Mouse (Mus musculus): ENCODE data around the gene Cybrd1. TPM values are rescaled to one million over a fixed set of nuclear protein-coding genes. Genes with fewer than 3 reads are reported as not detected.

Cybrd1 gene
- polyA plus RNA-seq, 1 experiment from 2014 or later = 1.6 TPM

DNA sequence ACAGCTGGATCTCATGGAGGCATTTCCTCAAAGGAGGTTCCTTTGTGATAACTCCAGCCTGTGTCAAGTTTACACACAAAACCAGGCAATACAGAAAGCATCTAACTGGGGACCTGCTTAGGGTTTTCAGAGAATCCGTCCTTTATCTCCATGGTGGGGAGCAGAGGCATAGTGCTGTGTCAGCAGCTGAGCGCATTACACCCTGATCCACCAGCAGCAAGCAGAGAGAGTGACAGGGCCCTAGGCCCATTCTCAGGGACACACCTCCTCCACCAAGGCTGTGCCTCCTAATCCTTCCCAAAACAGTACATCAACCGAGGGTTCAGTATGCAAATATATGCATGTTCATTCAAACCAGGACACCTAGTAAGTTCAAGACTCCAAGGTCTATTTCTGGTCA, 55.3 kb downstream of the Cybrd1 start:
- no peak for DNase-seq
- Histone ChIP-seq H3K27me3 (ENCODE audit: control insufficient read depth, insufficient read depth, low read length) (no peaks in the 10 kb centered on the region), H3K27ac (replicated peaks; ENCODE audit: low read depth, low read length) (no peak overlapping the region), H3K36me3 (ENCODE audit: control insufficient read depth, insufficient read depth, low read length) (no peaks in the 10 kb centered on the region), H3K4me3 (replicated peaks; ENCODE audit: low read depth, low read length) (no peak overlapping the region), H3K4me1 (ENCODE audit: control insufficient read depth, insufficient read depth, low read length) (peaks cover 9% of the 10 kb centered on the region; the same call in 1 of the 2 replicates), H3K4me2 (ENCODE audit: low read length) (no peak overlapping the region), H3K9ac (replicated peaks; ENCODE audit: low read length) (no peak overlapping the region), H3K9me3 (ENCODE audit: control insufficient read depth, low read length) (no peaks in the 10 kb centered on the region)
- no peak for ATAC-seq (ENCODE audit: low FRiP score, low TSS enrichment)
- 45% methylated on average over 3 of the region's 3 CpGs for WGBS

GRCm38 (mm10) chr2:71176329-71177249, 58.9 kb downstream of the Cybrd1 start:
- Histone ChIP-seq H3K4me1 (ENCODE audit: control insufficient read depth, insufficient read depth, low read length) (no peaks in the 10 kb centered on the region), H3K27me3 (ENCODE audit: control insufficient read depth, insufficient read depth, low read length) (no peaks in the 10 kb centered on the region), H3K36me3 (ENCODE audit: control insufficient read depth, insufficient read depth, low read length) (no peaks in the 10 kb centered on the region), H3K27ac (replicated peaks; ENCODE audit: low read depth, low read length) (no peak overlapping the region), H3K9me3 (ENCODE audit: control insufficient read depth, low read length) (no peaks in the 10 kb centered on the region), H3K4me2 (ENCODE audit: low read length) (no peak overlapping the region), H3K4me3 (replicated peaks; ENCODE audit: low read depth, low read length) (no peak overlapping the region), H3K9ac (replicated peaks; ENCODE audit: low read length) (no peak overlapping the region)
- DNase-seq (no peak), ATAC-seq (ENCODE audit: low FRiP score, low TSS enrichment) (no peak)
- WGBS = 68% methylated on average over 9 of the region's 9 CpGs

DNA sequence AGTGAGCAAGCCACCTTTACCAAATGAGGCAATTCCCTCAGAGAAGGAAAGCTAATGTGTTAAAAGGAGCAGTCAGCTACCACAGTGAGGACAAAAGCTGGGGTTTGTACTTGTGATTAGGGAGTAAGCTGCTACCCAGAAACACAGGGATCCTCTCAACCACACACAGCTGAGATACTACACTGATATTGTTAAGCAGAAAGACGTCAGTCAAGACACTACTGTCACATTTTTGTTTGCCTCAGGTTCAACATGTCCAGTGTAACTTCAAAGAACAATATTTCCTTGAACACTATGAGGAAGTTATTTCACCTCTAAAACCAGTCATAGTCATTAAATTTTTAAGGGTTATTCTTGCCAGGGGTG, 59.5 kb downstream of the Cybrd1 start:
- WGBS = 76% methylated on average over 1 of the region's 1 CpGs
- no peaks in the 10 kb centered on the region for H3K36me3 ChIP-seq (ENCODE audit: control insufficient read depth, insufficient read depth, low read length)
- no peak overlapping the region for H3K4me2 ChIP-seq (ENCODE audit: low read length)
- no peaks in the 10 kb centered on the region for H3K4me1 ChIP-seq (ENCODE audit: control insufficient read depth, insufficient read depth, low read length)
- no peaks in the 10 kb centered on the region for H3K9me3 ChIP-seq (ENCODE audit: control insufficient read depth, low read length)
- H3K4me3 ChIP-seq (replicated peaks; ENCODE audit: low read depth, low read length) = no peak overlapping the region
- ATAC-seq (ENCODE audit: low FRiP score, low TSS enrichment) (no peak), DNase-seq (no peak)
- no peaks in the 10 kb centered on the region for H3K27me3 ChIP-seq (ENCODE audit: control insufficient read depth, insufficient read depth, low read length)
- H3K9ac ChIP-seq (replicated peaks; ENCODE audit: low read length) = no peak overlapping the region
- H3K27ac ChIP-seq (replicated peaks; ENCODE audit: low read depth, low read length) = no peak overlapping the region

DNA sequence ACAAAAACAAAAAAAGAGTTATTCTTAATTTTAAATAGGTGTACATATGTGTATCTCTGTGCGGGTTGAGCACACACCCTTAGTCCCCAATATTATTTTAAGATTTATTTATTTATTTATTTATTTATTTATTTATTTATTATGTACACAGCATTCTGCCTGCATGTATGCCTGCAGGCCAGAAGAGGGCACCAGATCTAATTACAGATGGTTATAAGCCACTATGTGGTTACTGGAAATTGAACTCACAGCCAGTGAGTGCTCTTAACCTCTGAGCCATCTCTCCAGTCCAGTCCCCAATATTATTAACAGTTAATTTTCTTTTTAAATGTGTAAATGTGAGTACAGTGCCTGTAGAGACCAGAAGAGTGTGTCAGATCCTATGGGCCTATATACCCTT, 60.0 kb downstream of the Cybrd1 start:
- Histone ChIP-seq H3K36me3 (ENCODE audit: control insufficient read depth, insufficient read depth, low read length) (no peaks in the 10 kb centered on the region), H3K4me3 (replicated peaks; ENCODE audit: low read depth, low read length) (no peak overlapping the region), H3K9ac (replicated peaks; ENCODE audit: low read length) (no peak overlapping the region), H3K4me2 (ENCODE audit: low read length) (no peak overlapping the region), H3K27me3 (ENCODE audit: control insufficient read depth, insufficient read depth, low read length) (no peaks in the 10 kb centered on the region), H3K9me3 (ENCODE audit: control insufficient read depth, low read length) (no peaks in the 10 kb centered on the region), H3K27ac (replicated peaks; ENCODE audit: low read depth, low read length) (no peak overlapping the region), H3K4me1 (ENCODE audit: control insufficient read depth, insufficient read depth, low read length) (no peaks in the 10 kb centered on the region)
- 100% methylated on average over 1 of the region's 1 CpGs for WGBS
- no peak for DNase-seq
- ATAC-seq (ENCODE audit: low FRiP score, low TSS enrichment) = no peak

GRCm38 (mm10) chr2:71179716-71180115, 62.0 kb downstream of the Cybrd1 start:
- H3K9me3 ChIP-seq (ENCODE audit: control insufficient read depth, low read length) = no peaks in the 10 kb centered on the region
- no peak overlapping the region for H3K27ac ChIP-seq (replicated peaks; ENCODE audit: low read depth, low read length)
- no peak for DNase-seq
- H3K9ac ChIP-seq (replicated peaks; ENCODE audit: low read length) = no peak overlapping the region
- 91% methylated on average over 10 of the region's 10 CpGs for WGBS
- H3K36me3 ChIP-seq (ENCODE audit: control insufficient read depth, insufficient read depth, low read length) = no peaks in the 10 kb centered on the region
- no peak overlapping the region for H3K4me2 ChIP-seq (ENCODE audit: low read length)
- no peaks in the 10 kb centered on the region for H3K27me3 ChIP-seq (ENCODE audit: control insufficient read depth, insufficient read depth, low read length)
- ATAC-seq (ENCODE audit: low FRiP score, low TSS enrichment) = no peak
- no peak overlapping the region for H3K4me3 ChIP-seq (replicated peaks; ENCODE audit: low read depth, low read length)
- no peaks in the 10 kb centered on the region for H3K4me1 ChIP-seq (ENCODE audit: control insufficient read depth, insufficient read depth, low read length)

DNA sequence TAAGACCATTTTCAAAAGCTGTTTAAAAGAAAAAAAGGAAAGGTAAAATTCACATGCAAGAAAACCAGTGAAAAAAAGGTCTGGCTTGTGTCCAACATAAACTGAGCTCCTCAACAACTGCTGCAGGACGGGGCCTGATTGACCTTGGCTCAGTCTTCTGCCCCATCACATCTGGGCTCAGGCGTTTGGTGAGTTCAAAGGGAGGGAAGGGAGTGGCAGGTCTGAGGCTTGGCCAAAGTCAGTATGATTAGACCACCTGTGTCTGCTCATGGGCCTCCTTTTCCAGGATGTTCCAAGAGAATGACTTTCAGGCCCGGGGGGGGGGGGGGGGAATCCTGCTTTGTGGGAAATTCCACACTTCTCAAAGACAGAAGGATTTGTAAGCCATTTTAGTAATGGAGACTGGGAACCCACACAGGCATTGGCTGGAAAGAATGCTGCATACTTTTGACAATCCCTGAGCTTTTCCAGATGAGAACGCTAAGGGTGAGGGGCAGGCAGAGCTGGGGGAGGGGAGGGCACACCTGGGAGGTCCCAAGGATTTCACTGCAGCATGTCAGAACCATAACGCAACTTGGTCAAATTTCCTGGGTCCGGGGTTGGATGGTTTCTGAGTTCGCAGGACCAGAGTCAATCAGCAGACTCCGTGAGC, 63.0 kb downstream of the Cybrd1 start:
- H3K4me1 ChIP-seq (ENCODE audit: control insufficient read depth, insufficient read depth, low read length) = no peaks in the 10 kb centered on the region
- DNase-seq (no peak), ATAC-seq (ENCODE audit: low FRiP score, low TSS enrichment) (no peak)
- no peak overlapping the region for H3K9ac ChIP-seq (replicated peaks; ENCODE audit: low read length)
- H3K4me2 ChIP-seq (ENCODE audit: low read length) = no peak overlapping the region
- H3K4me3 ChIP-seq (replicated peaks; ENCODE audit: low read depth, low read length) = no peak overlapping the region
- H3K36me3 ChIP-seq (ENCODE audit: control insufficient read depth, insufficient read depth, low read length) = no peaks in the 10 kb centered on the region
- H3K9me3 ChIP-seq (ENCODE audit: control insufficient read depth, low read length) = no peaks in the 10 kb centered on the region
- no peaks in the 10 kb centered on the region for H3K27me3 ChIP-seq (ENCODE audit: control insufficient read depth, insufficient read depth, low read length)
- 58% methylated on average over 8 of the region's 8 CpGs for WGBS
- no peak overlapping the region for H3K27ac ChIP-seq (replicated peaks; ENCODE audit: low read depth, low read length)

DNA sequence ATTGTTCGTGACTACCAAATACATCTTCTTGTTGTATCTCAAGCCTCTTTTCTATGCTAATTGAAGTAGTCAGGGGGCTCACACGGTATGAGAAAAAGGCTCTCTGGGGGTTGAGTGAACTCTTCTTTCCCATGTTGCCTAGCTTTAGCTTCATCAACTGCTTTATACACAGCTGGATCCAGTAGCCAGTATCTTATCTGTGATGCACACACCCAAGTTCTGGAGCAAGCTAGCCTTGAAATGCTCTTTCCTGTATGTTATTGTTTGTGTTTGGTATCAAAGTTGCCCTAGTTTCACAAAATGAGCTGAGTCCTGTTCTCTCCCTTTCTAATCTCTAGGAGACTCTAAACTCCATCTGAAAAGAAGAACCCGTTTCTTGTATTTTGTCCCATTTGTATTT, 70.2 kb downstream of the Cybrd1 start:
- no peak overlapping the region for H3K4me3 ChIP-seq (replicated peaks; ENCODE audit: low read depth, low read length)
- no peak overlapping the region for H3K27ac ChIP-seq (replicated peaks; ENCODE audit: low read depth, low read length)
- no peak overlapping the region for H3K4me2 ChIP-seq (ENCODE audit: low read length)
- H3K36me3 ChIP-seq (ENCODE audit: control insufficient read depth, insufficient read depth, low read length) = no peaks in the 10 kb centered on the region
- no peak overlapping the region for H3K9ac ChIP-seq (replicated peaks; ENCODE audit: low read length)
- H3K9me3 ChIP-seq (ENCODE audit: control insufficient read depth, low read length) = no peaks in the 10 kb centered on the region
- H3K4me1 ChIP-seq (ENCODE audit: control insufficient read depth, insufficient read depth, low read length) = peaks cover 19% of the 10 kb centered on the region
- DNase-seq = no peak
- WGBS = 72% methylated on average over 3 of the region's 3 CpGs
- no peak for ATAC-seq (ENCODE audit: low FRiP score, low TSS enrichment)
- H3K27me3 ChIP-seq (ENCODE audit: control insufficient read depth, insufficient read depth, low read length) = peaks cover 3% of the 10 kb centered on the region; the same call in 1 of the 2 replicates

DNA sequence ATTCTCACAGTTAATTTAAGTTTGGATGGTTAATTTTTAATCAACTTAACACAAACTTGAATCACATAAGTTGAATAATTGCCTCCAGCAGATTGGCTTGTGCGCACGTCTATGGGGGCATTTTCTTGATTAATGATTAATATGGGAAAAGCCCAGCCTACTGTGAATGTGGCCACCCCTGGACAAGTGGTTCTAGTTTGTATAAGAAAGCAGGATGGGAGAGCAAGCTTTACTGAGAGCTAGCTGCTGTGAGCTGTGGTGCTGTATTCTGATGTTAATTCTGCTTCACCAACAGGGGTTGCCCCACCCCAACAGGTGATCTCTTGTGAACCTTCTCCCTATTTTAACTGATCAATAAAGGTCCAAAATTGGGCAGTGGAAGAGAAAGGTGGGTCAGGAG, 71.1 kb downstream of the Cybrd1 start:
- H3K4me1 ChIP-seq (ENCODE audit: control insufficient read depth, insufficient read depth, low read length) = peaks cover 19% of the 10 kb centered on the region
- ATAC-seq (ENCODE audit: low FRiP score, low TSS enrichment) = no peak
- H3K36me3 ChIP-seq (ENCODE audit: control insufficient read depth, insufficient read depth, low read length) = no peaks in the 10 kb centered on the region
- no peak overlapping the region for H3K27ac ChIP-seq (replicated peaks; ENCODE audit: low read depth, low read length)
- no peak overlapping the region for H3K4me2 ChIP-seq (ENCODE audit: low read length)
- no peak overlapping the region for H3K4me3 ChIP-seq (replicated peaks; ENCODE audit: low read depth, low read length)
- 58% methylated on average over 2 of the region's 2 CpGs for WGBS
- no peaks in the 10 kb centered on the region for H3K9me3 ChIP-seq (ENCODE audit: control insufficient read depth, low read length)
- no peak for DNase-seq
- H3K9ac ChIP-seq (replicated peaks; ENCODE audit: low read length) = no peak overlapping the region
- H3K27me3 ChIP-seq (ENCODE audit: control insufficient read depth, insufficient read depth, low read length) = peaks cover 3% of the 10 kb centered on the region; the same call in 1 of the 2 replicates
